Mouse (Mus musculus): ENCODE measurements around the gene D430041D05Rik.

DNA sequence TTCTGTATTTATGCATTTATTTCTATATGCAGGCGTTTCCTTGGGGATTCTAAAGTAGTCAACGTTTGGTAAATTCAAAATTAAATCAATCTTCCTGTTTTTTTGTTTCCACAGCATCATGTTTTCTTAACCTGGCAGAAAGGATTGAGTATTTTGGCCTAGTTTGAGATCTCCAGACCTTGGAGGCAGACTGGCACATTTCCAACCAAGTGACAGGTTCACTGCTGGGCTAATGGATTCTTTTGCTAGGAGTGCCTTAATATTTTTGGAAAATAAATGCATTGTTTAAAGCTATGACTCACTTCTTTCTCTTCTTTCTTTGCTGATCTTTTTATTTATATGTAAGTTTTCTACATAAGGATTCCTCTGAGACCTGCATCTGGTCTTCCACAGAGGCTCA, 222.0 kb downstream of the D430041D05Rik start:
- TF ChIP-seq GATA1 (IDR thresholded peaks at IDR 0.05; ENCODE audit: low read length) (no peak), TAL1 (IDR thresholded peaks at IDR 0.05; ENCODE audit: low read length) (no peak)

Data from erythroblast, embryonic 14.5 days (primary cell).